Mouse (Mus musculus) megakaryocyte, embryonic 14.5 days (primary cell): ENCODE measurements at regions not wholly inside any gene's neighbourhood (a gene's known extent, or its start where the extent isn't known, plus 50 kb on each side); places are given as distances from the start of the nearest gene placed in this dataset.

Experiments used
- H3K27me3 ChIP-seq: replicated peaks from 2 replicates; pipeline ENCODE3; 2012; ENCODE audit warnings: inconsistent platforms
- H3K36me3 ChIP-seq: replicated peaks from 2 replicates; pipeline ENCODE3; 2012; ENCODE audit warnings: low read length, inconsistent platforms, mixed read lengths
- H3K4me1 ChIP-seq: 2 replicates; pipeline ENCODE4 v1.6.1; 2012; ENCODE audit warnings: inconsistent platforms
- H3K4me3 ChIP-seq: replicated peaks from 2 replicates; pipeline ENCODE3; 2012; ENCODE audit warnings: moderate library complexity, mild to moderate bottlenecking, inconsistent platforms
- H3K9me3 ChIP-seq: 2 replicates; pipeline ENCODE4 v1.6.1; 2012; ENCODE audit warnings: inconsistent platforms
- FLI1 ChIP-seq: IDR thresholded peaks from 2 replicates; pipeline ENCODE4 v1.6.1; 2012; ENCODE audit warnings: low read length, inconsistent platforms, mixed read lengths
- GATA1 ChIP-seq: IDR thresholded peaks from 3 replicates; pipeline ENCODE4 v1.6.1; 2012; ENCODE audit warnings: mixed read lengths, low read length, inconsistent platforms, borderline replicate concordance

- H3K9me3 ChIP-seq, result peaks cover 9% of the 10 kb centered on the region
- TF ChIP-seq GATA1 (no peak), FLI1 (no peak)
- no peaks in the 10 kb centered on the region for H3K27me3 ChIP-seq
- H3K4me3 ChIP-seq, result no peak overlapping the region
- peaks cover 3% of the 10 kb centered on the region for H3K36me3 ChIP-seq
- peaks cover 12% of the 10 kb centered on the region for H3K4me1 ChIP-seq
Observed at GRCm38 (mm10) chr13:102640171-102640570, 53.2 kb upstream of the Cd180 start.
